Mouse (Mus musculus): ENCODE results near the gene Cenpa.
"Not testable (repeated sequence)": the region's sequence is repeated elsewhere in the genome, so short reads cannot be mapped to it uniquely, and the experiment has no call there.

Gene Cenpa

DNA sequence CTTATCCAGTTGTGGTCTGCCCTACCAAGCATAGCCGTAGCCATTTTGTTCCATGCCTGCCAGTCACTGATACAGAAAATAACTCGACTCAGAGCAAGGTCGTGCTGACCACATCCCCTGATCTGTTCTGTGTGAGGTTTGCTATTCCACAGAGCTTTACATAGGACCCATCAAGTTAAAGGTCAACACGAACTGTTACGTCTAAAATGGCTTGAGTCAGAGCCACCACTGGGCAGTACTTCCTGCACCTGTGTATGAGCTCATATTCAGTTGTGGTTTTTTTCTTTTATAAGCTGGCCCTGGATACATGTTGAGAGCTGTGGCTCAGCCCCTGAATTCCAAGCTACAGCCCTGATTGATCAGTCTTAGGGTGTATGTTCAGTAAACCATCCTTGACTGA is 13.0 kb downstream of the Cenpa start:
- DNase-seq (ENCODE audit: low read depth, low spot score): no peak

- DNase-seq (ENCODE audit: low read depth, low spot score): no peak
Observed at GRCm38 (mm10) chr5:30681970-30682369, 15.4 kb downstream of the Cenpa start.

DNA sequence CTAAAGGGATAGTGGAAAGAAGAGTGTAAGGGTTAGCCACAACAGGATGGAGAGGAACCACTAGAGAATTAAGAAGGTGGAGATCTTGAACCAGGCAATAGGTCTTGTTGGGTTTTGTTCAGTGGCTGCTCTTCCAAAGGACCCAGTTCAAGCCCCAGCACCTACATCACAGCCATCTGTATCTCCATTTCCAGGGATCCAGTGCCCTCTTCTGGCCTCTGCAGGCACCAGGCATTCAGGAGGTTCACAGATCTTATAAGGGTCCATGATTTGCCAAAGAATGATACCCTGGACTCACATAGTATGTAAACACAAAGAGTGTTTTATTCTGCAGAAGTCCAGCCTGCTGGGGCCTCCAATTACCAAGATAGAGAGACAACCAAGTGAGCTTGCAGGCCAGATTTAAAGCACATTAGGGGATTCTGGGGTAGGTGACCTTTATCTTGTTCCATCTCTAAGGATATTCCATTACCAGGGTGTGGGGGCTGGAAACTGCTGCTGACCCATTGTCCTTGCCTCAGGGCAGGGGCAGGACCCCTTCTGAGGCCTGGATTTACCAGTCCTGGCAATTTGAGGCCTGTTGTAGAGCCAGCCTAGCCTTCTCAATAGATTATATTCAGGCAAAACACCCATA is 16.5 kb downstream of the Cenpa start:
- DNase-seq (ENCODE audit: low read depth, low spot score): no peak

DNA sequence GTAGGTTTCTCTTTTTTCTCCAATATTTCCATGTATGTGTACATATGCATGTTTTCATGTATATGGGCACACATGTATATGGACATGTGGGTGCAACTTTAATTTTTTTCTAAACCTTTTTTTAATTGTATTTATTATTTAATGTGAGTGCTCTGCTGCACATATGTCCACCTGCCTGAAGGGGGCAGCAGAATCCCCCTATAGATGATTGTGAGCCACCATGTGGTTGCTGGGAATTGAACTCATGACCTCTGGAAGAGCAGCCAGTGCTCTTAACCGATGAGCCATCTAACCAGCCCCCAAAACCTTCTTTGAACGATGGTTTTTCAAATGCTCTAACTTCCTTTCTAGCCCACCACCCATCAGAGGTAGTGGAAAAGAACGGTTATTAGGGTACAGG is 17.4 kb downstream of the Cenpa start:
- no peak for DNase-seq (ENCODE audit: low read depth, low spot score)

- DNase-seq (ENCODE audit: low read depth, low spot score): no peak
Observed at GRCm38 (mm10) chr5:30686781-30687180, 20.2 kb downstream of the Cenpa start.

DNA sequence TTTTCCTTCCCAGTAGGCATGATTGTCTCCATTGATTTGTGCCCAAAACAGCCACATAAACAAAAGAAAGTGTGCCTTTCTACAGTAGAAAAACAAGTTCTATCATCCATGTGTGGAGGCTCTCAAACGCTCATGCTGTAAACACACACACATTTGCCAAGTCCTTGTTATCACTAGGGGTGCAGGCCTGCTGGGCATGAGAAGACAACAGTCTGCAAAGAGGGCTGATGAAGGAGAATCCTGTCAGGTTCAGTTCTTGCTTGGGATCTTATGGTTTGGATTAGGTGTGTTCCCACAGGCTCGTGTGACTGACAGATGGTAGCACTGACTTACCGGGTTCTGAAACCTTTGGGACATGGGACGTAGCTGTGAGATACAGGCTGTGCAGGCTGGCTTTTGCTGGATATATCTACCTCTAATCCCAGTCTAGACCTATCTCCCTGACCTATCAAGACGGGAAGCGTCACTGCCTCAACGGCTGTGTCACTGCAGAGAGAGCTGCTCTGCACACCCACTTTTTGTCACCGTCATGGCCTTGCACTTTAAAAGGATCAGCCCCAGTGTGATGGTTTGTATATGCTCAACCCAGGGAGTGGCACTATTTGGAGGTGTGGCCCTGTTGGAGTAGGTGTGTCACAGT is 33.9 kb downstream of the Cenpa start:
- no peak for DNase-seq (ENCODE audit: low read depth, low spot score)

DNA sequence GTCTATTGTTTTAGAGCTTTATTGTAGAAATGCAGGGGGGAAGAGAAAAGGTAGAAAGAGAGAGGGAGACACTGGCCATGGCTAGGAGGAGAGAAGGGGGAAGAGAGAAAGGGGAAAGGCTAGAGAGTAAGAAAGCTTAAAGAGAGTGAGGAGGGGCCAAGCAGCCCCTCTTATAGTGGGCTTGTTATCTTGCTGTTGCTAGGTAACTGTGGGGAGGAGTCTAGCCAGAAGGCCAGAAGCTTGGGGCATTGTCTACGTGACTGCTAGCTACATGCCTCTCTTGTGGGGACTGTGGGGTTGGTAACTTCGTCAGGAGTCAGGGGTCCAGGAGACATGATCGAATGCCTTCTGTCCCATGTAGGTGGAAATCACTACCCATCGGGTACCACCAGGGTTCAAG is 34.8 kb downstream of the Cenpa start:
- DNase-seq (ENCODE audit: low read depth, low spot score): not testable (repeated sequence)

DNA sequence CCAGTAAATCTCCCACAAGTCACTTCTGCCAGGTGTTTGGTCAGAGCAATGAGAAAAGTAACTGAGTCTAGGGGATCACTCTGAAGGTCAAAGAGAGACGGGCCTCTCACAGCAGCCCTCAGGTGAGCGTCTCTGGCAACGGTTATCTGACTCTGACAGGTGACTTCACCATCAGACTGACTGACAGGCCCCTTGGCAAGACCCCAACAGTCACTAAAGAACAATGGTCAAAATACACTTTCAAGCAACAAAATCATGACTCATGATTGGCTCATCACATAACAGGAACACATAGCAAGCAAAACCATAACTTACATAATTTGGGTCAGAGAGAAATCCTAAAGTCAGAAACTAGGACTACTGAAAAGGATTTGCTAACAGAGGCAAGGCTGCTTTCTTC is 35.3 kb downstream of the Cenpa start:
- DNase-seq (ENCODE audit: low read depth, low spot score): no peak

GRCm38 (mm10) chr5:30709744-30710383 is 43.3 kb downstream of the Cenpa start:
- peak; percentile 72 for DNase-seq (ENCODE audit: low read depth, low spot score)

GRCm38 (mm10) chr5:30710486-30710885 is 43.9 kb downstream of the Cenpa start:
- DNase-seq (ENCODE audit: low read depth, low spot score): no peak

- peak; percentile 89 for DNase-seq (ENCODE audit: low read depth, low spot score)
Observed at GRCm38 (mm10) chr5:30711147-30712001, 44.8 kb downstream of the Cenpa start, which contains the start of gene Dpysl5. Dpysl5 (plus strand) TSS chr5:30711564.

DNA sequence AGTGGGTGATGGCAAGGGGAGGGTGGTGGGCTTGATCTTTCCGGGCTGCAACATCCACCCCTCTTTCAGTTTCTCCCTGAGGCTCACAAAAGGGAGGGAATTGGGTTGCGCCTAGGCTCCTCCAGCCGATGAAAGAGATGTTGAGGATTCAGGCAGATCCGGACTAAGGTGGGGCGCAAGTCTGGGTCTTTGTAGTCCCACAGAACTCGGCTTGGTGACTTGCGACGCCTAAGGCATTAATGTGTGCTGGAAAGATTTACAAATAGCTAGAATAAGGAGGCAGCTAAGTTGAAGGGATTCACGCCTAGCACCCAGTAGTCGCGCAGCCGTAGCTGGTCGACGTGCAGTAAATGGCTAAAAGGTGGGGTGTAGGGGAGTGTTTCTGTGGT is 45.4 kb downstream of the Cenpa start:
- peak; percentile 14 for DNase-seq (ENCODE audit: low read depth, low spot score)

DNA sequence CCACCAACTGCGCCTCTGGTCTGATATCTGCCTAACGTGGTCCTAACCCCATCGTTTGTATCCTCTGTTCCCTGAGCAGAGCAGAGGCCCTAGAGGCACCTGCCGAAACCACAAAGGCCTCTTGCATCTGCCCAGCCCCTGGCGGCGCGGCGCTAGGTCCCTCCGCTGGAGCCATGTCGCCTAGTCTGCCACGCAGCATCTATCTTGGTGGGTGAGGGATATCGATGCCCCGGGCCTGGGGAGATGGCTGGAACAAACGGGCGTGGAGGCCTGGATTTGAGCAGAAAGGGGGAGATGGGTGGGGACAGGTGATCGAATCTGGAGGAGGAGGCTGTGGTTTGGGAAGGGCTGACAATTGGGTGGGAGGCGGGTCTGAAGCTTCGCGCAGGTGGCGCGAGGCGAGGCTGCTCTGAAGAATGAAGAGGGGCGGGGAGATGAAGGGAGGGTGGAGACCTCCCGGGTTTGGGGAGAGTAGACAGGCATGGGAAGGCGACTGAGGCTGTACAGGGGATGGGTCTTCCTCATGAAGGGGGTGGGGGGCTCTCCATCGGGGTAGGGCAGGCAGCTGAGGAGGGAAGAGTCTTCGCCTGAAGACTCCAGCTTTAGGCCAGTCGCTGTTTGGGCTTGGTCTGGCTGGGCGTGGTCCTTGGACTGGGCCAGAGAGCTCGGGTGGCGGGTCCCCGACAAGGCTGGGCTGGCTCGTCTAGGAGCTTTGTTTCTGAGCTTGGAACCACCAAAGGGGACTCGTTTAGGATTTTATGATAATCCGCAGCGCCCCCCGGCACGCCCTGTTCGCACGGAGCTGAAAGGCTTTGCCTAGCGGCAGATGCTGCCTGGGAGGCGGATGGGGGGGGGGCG is 46.1 kb downstream of the Cenpa start:
- DNase-seq (ENCODE audit: low read depth, low spot score): peak; percentile 74

DNA sequence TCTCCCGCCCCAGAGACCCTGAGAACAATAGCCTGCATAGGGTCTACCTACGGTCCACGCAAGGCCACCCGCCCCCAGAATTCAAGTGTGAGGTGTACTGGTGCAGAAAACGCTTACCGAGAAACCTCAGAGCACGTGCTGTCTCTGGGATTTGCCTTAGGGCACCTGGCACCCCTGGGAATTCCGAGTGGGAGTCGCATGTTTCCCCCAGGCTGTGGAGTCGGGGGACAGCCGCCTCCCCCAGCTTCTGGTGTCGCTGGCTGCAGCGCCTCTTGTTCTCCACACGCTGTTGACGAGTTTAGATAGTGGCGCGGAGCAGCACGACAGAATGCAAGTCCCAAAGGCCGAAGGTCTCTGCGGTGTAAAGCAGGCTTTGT is 46.7 kb downstream of the Cenpa start:
- DNase-seq (ENCODE audit: low read depth, low spot score): no peak

DNA sequence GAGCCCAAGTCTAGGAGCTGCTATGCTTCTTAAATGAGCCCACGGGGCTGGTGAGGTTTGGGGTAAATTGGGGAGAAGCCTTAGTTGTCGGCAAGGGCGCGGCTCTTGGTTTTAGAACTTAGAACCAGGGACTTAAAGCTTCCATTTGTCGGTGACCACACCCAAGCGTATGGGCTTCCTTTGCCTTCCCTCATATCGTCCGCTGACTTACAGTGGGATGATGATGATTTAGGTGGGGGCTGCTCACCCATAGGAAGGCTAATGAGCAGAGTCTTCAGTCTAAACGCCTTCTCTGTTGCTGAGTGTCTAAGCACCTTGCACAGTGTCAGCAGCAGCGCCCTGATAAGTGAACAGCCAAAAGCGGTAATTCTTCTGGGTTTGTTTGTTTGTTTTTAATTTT is 47.1 kb downstream of the Cenpa start:
- DNase-seq (ENCODE audit: low read depth, low spot score): no peak

DNA sequence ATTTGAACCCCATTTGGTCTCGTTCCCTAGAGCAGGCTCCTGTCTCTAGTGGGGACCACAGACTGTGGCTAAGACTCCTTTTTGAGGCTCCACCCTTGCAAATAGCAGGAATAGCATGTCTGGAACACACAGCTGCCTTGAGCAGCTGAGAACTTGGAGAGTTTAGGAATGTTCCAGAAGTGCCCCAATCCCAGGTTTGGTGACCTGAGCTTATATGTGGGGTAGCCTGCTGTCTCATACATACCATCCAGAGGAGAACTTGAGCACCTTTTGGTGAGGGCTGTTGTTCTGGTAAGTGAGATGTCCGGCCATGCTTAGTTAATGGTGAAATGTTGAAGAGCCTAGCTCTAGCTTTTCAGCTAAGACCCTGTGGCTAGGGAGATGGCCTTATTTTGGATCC is 49.7 kb downstream of the Cenpa start:
- no peak for DNase-seq (ENCODE audit: low read depth, low spot score)

DNA sequence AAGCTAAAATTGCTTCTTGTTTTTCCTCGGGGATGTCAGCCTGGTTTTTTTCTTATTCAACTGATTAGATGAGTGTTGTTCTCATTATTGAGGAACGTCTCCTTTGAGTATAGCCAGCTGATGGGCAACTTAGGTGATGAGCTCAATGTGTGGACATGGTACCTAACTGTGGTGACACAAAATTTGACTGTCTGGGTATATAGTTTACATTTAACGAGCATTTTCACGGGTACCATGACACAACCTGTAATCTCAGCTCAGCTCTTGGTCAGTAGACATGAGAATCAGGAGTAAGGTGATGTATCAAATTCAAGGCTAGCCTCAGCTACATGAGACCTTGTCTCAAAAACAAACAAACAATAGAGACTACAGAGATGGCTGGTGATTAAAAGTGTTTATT is 50.9 kb downstream of the Cenpa start:
- no peak for DNase-seq (ENCODE audit: low read depth, low spot score)

- no peak for DNase-seq (ENCODE audit: low read depth, low spot score)
Observed at GRCm38 (mm10) chr5:30717991-30718703, 51.6 kb downstream of the Cenpa start.

- DNase-seq (ENCODE audit: low read depth, low spot score): no peak
Observed at GRCm38 (mm10) chr5:30721935-30722334, 55.4 kb downstream of the Cenpa start.
